Mouse (Mus musculus) testis, adult 2 months (tissue): ENCODE measurements around the gene Nhlrc2.

Experiments
- CTCF ChIP-seq: fragments of 200-500 bp; IDR thresholded peaks from 2 replicates; pipeline ENCODE4 v1.5.1; 2012; ENCODE audit warnings: low read depth, mild to moderate bottlenecking, inconsistent platforms, low read length, moderate library complexity; ENCODE audit not compliant: control insufficient read depth, insufficient read depth, insufficient replicate concordance
- POLR2A ChIP-seq: fragments of 200-500 bp; IDR thresholded peaks from 2 replicates; pipeline ENCODE4 v1.6.1; 2012; ENCODE audit warnings: low read depth, mild to moderate bottlenecking, inconsistent platforms, low read length, moderate library complexity; ENCODE audit not compliant: control insufficient read depth

DNA sequence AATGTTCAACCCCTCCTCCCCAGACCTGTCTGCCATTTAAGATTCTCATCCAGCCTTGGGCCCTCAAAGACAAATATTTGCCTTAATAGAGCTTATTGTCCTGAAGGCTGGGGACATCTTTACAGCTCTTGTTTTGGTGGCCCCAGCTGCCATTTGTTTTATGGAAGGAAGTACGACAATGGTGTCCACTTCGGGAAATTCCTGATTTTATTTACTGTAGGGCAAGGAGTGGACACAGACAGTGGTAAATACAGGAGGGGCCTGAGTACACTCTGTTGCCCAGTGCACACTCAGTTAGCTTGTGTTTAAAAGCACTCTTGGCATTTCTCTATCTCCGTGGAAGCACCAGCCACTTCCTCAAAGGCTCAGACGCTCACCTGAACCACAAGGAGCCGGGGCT lies 66.1 kb downstream of the Nhlrc2 start:
- TF ChIP-seq CTCF: no peak
- no peak for TF ChIP-seq POLR2A
